Mouse (Mus musculus): ENCODE results near the gene Hist1h1b.

GRCm38 (mm10) chr13:21783734-21784161 lies 3.3 kb upstream of the Hist1h1b start:
- no peak for TF ChIP-seq CTCF (IDR thresholded peaks at IDR 0.05; ENCODE audit: control insufficient read depth, insufficient read depth, insufficient read length)
- TF ChIP-seq USF1 (IDR thresholded peaks at IDR 0.05; ENCODE audit: low read depth), result no peak
- no peak for TF ChIP-seq CEBPB (IDR thresholded peaks at IDR 0.05; ENCODE audit: low read depth)
- TF ChIP-seq MYOG (IDR thresholded peaks at IDR 0.05; ENCODE audit: control insufficient read depth, extremely low read depth, insufficient read length), result no peak
- TF ChIP-seq MAX (IDR thresholded peaks at IDR 0.05), result no peak
- no peak for TF ChIP-seq FOSL1 (IDR thresholded peaks at IDR 0.05; ENCODE audit: insufficient read depth, low read length, poor library complexity, severe bottlenecking)
- TF ChIP-seq MYOD1 (IDR thresholded peaks at IDR 0.05; ENCODE audit: control insufficient read depth, insufficient read length, low read depth), result no peak

Data from C2C12 (cell line).